Mouse (Mus musculus): ENCODE measurements around the gene Gtf3c1. TPM values are rescaled to one million over a fixed set of nuclear protein-coding genes. Genes with fewer than 3 reads are reported as not detected.

Gene Gtf3c1
- polyA plus RNA-seq, 2 experiments from 2014 or later, result 17.8 to 21.3 TPM

Other genes with a start within 250 kb of the Gtf3c1 start
- gene Nsmce1, start 216.2 kb downstream of the Gtf3c1 start, polyA plus RNA-seq (2017; shearing (Covaris generic)), result 100 to 1,000 TPM; 115 to 134 TPM
- gene Il4ra, start 155.7 kb downstream of the Gtf3c1 start, polyA plus RNA-seq (2017; shearing (Covaris generic)), result 10 to 100 TPM; 67.8 to 77.8 TPM
- gene Il21r, start 104.4 kb downstream of the Gtf3c1 start, polyA plus RNA-seq (2017; shearing (Covaris generic)), result 10 to 100 TPM; 53.6 to 63.4 TPM
- 1 to 10 TPM; 4.6 TPM for gene D430042O09Rik, start 108 bp upstream of the Gtf3c1 start, polyA plus RNA-seq (2017; shearing (Covaris generic))

Data from activated CD4-positive, CD25-positive, alpha-beta regulatory T cell, adult 4 months (primary cell).